Mouse (Mus musculus) adrenal gland, adult (tissue): ENCODE data around the gene Neurl2.

Experiments
- DNase-seq, 2 experiments: peaks; one replicate each; pipeline ENCODE4 v3.0.0; 2022 to 2023; ENCODE audit warnings: low spot score in 1 of 2; ENCODE audit not compliant: inconsistent age in 2 of 2

Gene Neurl2

DNA sequence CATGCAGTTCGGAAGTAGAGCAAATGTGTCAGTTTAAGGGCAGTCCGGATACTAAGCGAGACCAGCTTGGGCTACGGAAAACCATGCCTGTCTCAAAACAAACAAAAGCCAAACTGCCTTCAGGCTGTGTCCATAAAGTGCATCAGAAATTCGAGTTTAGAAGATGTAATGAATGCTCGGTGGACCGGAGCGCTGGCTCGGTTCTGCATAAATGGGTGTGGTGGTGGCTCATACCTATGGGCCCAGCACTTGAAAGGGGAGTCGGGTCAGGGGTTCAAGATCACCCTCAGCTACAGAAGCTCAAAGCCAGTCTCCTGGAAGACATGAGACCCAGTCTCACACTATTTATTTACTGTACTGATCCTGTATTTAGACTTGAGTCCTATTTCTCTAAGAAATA is 45.5 kb downstream of the Neurl2 start:
- DNase-seq: peak in 1 of 2 experiments; percentile 61

DNA sequence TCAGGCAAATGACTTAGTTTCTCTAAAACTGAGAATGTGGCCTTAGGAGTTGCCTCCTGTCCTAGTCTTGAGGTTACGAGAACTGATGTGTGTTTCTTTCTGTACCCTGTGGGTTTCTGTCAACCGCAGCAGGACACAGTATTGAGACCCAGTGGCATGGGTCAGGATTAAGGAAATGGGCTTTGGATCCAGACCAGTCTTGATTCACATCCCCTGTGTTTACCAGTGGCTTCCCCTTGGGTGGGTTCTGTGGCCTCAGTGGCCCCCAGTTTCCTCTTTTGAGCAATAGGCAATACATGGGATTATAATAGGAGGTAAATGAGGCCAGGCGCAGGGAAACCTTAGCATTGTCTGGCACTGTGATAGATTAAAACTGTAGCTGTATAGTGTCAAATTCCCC is 46.2 kb downstream of the Neurl2 start:
- DNase-seq: peak in 1 of 2 experiments; percentile 66

DNA sequence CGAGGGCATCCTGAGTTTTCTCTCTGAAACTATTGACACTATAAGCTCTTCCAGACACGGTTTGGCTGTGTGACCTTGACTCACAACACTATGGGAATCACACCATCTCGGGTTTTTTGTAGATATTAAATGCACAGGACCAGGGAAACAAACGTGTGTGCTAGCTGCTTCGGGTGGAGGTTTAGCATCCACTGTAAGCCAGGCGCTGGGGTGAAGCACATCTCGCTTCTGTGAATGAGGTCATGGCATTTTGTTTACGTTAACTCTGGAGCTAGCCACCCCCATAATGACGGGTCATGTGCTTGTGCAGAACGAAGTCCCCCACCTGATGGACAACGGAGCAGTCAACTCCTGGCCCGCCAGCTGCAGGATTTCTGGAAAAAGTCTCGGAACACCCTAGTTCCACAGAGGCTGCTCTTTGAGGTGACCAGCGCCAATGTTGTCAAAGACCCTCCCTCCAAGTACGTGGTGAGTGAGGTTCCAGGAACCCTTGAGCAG is 46.8 kb downstream of the Neurl2 start:
- DNase-seq: peak in 1 of 2 experiments; percentile 53

DNA sequence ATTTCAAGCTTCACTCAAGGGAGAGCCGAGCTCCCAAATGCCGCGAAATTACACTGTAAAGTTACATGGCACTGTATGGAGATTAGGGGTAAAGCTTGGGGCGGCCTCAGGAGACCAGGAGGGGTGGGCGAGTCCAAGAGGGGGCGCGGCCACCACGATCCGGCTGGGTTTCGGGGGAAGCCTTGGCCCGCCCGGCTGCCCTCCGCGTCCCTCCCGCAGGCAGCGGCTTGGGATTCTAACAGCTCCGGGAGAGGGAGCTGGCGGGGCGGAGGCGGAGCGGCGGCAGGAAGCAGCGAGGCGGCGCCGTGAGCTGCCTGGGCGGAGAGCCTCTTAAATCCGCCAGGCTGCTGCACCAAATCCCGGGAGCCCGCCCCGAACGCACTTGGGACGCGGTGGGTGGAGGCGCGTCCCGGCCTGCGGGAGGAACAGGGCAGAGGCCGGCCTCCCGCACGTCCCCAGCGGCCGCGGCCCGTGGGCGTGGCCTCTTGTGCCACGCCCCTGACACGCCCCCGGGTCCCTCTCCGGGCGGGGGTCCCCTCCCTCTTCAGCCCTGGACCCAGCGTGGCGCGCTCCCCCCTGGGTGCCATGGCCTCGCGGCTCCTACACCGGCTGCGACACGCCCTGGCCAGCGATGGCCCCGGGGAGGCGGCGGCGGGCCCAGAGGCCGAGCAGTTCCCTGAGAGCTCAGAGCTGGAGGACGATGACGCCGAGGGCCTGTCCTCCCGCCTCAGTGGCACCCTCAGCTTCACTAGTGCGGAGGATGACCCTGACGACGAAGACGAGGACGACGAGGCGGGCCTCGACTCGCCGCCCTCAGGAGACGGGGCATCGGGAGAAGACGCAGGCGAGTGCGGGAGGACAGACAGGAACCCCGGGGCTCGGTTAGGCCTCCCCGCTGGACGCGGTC is 47.5 kb downstream of the Neurl2 start, which contains the start of gene Snx21:
Gene Snx21 (plus strand): TSS at position 343 of the 907 bp plus-strand sequence.
- peak; percentile 98 for DNase-seq

DNA sequence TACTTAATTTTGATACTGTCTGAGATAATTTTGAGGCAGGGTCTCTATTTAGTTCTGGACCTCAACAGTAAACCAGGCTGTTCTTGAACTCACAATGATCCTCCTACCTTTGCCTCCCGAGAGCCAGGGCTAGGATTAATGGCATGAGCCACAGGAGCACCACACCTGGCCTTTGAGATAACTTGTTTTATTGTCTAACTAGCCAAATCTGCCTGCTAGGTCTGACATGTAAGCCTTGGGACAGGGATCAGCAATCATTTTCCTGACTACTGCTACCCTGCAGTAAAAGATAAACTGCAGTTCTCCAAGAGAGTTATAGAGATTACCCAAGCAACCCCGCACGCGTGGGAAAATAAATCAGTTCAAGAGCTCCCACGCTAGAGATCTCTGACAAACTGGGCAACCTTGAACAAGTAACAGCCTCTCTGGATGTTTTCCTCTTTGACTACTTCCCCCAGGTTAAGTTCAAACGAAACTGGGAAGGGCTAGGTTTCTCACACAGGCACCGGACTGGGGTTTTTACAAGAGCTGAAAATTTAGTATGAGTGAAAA is 48.3 kb downstream of the Neurl2 start:
- no peak for DNase-seq

DNA sequence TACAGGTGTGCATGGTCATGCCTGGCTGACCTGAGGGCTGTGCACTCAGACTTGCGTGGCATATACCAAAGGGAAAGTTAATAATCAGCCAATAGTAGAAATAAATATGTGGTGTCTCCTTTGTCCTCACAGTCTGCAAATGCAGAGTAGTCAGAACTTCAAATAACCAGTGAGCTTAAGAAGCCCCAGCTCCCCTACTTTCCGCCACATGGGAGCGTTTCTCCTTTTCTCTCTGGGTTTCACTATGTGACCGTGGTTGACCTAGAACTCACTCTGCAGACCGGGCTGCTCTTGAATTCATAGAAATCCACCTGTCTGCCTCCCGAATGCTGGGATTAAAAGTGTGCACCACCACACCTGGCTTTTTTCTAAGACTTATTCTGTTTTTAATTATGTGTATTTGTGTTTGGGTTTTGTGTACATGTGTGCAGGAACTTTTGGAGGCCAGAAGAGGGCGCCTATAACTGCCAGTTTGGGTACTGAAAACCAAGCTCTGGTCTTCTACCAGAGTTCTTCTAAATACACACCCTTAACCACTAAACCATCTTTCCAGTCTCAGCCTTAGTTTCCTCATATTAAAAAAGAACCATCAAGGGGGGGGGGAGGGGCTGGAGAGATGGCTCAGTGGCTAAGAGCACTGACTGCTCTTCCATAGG is 49.2 kb downstream of the Neurl2 start:
- DNase-seq: no peak

DNA sequence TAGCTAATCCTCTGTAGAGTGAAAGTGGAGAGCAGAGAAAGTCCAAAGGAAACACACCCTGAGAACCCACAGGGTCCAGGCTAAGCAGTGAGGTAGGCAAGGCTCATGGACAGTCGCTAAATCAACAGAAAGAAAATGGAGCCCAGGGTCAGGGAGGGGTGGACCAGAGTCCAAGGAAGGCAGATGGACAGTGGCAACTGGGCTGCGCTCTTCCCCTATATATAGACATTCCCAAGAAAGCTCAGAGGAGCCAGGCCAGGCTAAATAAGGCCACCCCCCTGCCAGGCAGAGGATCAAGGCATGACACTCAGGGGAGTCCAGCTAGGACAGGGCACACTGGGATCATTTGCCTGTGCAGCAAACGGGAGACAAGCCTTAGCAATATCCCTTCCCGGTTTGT is 51.4 kb downstream of the Neurl2 start:
- no peak for DNase-seq
